Mouse (Mus musculus) retina, embryonic 14.5 days (tissue): ENCODE data around the gene Eepd1.
A peak's percentile ranks its signal among the peaks of the same experiment; 100 is the strongest.

Experiments
- DNase-seq: peaks from one replicate; pipeline ENCODE4 v3.0.0-alpha.2; 2015; ENCODE audit warnings: low spot score

Eepd1 gene

DNA sequence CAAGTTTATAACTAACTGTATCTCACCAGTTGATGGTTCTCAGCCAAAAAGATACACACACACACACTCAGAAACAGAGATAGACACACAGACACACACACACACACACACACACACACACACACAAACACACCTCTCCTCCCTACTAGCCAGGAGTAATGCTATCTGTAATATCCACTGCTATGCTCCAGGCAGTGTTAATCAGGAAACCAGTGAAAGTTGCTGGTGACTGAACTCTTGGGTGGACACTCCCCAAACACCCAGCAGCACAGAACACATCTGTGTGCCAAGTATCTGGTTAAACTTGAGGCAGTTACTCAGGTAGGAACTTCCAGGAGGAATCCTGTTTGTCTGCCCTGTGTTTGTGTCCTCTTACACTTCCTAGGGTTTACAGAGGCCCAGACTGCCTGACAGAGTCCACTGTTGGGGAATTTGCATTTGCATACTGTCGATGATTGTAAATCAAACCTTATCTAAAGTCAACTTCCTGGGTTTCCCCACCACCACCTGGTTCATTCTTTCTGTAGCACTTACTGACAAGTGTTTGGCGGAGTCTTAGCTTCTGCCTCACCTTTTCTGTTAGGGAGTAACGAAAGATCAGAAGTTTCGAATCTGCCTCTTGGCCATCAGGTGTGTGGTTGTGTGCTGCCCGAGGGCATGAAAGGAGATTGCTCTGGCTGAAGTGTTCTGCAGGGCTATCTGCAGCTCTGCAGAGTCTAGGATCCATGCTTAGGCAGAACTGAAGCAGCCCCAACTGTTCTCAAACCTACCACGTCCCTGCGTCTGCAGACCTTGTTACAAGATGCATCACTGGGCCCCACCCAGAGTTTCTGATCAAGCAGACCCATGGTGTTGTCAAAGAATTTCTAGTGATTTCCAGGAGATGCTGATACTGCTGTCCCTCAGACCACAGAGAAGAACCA is 97.6 kb downstream of the Eepd1 start:
- DNase-seq, result no peak

DNA sequence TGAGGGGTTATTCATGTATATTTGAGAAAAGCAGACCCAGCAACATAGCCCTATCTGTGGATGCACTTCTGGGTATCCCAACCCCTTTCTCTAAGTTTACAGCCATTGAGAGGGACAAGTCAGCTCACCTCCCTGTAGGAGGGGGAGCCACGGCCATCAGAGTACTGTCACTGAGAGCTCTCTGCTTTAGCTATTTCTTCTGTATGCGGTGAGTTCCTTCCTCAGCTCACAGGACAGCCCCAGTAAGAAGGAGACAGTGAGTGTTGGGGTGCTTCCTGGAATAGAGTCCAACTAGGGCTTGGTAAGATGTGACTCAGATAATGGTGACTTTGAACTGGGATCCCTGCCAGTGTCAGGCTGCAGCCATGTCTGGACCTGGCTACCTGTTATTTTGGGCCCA is 102.3 kb downstream of the Eepd1 start:
- no peak for DNase-seq

DNA sequence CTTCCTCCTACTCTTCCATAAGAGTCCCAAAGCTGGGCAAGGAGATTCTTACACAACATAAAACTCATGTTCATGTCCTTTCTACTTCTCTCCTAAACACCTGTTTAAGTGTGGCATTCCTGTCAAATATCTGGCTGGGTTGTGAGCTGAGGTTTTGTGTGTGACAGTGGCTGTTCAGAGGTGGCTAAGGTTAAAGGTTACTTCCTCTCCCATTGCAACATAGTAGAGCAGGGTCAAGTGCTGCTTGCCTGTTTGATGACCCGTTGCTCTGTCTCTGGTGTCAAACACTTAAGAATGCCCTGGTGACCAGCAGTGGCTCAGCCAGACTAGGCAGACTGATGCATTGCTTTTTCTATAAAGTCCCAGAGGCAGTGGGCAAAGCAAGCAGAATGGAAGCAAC is 104.3 kb downstream of the Eepd1 start:
- DNase-seq, result no peak

DNA sequence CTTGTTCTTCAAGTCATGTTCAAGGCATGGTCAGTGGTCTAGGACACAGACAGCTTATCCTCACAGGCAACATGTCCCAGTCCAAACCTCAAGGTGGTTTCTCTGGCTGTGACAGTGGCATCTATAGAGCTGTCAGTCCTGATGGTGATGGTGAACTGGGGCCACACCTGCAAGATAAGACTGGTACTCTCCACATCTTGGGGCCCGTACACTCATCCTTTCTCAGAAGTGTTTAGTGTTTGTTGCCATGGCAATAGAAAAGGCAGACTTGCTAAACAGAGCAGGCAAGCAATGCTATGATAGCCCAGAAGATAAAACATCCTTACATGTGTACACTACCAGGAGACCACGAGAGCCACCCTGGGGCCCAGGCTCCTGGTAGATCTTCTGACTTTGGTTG is 107.2 kb downstream of the Eepd1 start:
- DNase-seq, result no peak

DNA sequence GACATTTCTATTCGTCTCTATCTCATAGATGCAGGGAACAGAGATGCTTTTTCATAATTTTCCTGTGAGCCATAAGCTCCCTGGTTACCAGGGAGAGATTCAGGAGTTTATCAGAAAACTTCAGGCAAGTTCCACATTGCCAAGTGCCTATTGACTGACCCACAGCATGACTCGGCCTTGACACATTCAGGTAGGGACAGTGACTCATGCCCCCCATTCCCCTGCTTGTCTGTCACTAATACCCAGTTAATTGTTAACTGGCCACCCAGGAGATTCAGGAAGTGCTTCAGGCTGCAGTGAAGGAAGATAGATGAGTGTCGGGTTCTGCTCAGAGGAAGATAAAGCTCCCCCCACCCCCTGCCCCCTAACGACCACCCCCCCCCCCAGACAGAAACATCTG is 109.4 kb downstream of the Eepd1 start:
- no peak for DNase-seq

DNA sequence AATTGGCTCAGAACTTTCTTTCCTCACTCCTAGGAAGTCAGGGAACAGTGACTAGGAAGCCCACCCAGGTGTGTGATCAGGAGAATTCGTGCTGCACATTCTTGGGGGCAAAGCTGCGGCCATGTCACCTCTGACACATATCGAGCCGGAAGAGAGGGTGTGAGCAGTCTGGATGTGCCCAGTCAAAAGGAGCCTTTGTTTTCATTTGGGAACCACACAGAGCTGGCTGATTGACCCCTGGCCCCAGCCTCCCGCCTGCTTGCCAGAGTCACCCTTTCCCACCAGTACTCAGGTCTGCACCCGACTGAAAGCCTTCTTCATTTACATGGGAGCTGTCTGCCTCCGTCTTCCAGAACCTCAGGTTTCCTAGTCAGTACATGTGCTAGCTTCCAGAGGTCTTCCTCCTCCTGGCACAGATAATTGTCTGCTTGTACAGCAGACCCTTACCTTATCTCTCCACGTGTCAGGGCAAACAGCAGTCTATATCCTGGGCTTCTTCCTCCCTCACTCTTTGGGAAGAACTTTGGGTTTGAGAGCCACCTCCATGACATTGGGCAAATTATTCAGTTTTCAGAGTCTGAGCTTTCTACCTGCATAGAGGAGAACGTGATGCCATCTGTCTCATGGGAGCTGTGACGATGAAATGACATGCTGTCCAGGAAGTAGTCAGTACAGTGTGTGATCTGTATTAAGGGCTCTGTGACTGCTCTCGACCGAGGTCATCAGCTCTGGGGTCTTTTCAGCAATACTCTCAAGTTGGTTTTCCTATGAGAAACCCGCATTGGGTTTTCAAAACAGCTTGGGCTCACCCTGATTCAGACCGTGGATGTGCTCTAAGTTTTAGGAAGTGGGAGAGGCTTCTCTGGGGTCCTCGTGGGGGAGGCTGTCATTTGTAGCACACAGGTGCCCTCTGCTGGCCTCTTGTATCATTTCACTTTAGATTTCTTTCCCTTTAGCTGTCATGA is 110.3 kb downstream of the Eepd1 start:
- DNase-seq, result peak; percentile 87

DNA sequence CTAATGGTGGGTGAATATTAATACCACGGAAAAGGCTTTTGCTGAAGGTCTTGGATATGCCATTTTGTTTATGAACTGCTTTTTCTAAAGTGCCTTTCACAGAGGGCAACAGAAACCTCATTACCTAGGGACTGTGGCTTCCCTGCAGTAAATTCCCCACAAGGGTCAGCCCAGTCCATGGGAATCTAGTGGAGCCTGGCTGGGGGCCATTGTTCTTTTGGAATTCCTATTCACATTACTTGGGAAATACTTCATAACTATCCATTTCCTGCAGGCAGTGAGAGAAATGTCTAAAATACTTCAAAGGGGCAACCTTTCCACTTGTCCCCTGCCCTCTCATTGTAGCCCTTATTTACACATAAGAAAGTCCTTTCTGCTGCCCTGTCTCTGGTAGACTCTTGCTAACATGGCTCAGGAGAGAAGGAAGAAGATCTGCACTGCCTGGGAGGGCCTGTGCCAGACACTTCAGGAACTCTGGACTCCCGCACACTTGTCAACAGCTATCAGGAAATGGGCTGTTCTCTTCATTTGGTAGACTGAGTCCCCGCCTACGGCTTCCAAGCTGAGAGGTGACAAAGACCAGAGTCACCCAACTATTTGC is 111.1 kb downstream of the Eepd1 start:
- DNase-seq, result no peak

DNA sequence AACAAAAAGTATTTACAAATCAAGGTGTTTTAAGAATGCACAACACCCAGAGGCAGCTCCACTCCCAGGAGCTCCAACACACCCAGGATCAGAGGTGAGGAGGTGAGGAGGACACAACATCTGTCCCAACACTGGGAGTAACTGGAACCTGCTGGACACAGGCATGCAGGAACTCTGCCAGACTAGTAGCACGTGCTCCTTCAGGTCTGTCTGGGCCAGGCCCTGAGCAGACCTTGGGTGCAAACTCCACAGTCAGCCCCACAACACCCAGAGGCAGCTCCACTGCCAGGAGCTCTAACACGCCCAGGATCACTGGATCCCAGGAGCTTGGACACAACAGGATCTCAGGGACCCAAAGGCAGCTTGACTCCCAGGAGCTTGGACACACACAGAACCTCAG is 143.4 kb downstream of the Eepd1 start:
- no peak for DNase-seq

DNA sequence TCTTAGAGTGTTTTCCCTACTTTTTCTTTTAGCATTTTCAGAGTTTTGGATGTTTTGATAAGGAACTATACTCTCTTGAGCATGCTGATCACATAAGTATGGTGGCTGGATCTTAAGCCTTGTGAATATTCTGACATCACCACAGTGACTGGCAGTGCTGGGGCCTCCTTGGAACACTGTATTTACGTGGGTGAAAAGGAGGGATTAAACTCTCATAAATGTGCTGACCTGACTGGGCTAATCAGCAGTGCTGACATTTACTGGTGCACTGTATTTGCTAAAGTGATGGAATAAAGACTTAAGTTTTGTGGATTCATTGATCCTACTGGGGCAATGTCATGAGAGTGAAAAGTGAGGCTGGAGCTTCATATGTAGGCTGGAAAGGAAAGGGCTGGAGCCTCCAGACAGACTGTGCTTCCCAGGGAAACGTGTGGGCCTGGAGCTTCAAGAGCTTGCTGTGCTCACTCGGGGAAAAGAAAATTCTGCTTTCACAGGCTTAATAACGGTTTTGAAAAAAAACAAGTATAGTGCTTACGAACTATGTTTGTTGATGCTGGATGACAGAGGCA is 148.3 kb downstream of the Eepd1 start:
- DNase-seq, result no peak
